Mouse (Mus musculus): ENCODE data around the gene 4930430F08Rik.
"Not testable (repeated sequence)": the region's sequence is repeated elsewhere in the genome, so short reads cannot be mapped to it uniquely, and the experiment has no call there.

Gene 4930430F08Rik

GRCm38 (mm10) chr10:100590323-100590722, at the start of gene 4930430F08Rik, which contains the start of gene 1700017N19Rik:
Gene 4930430F08Rik (minus strand): TSS chr10:100590423.
Gene 1700017N19Rik (plus strand): TSS chr10:100590484.
- no peak for DNase-seq (ENCODE audit: extremely low read depth, low read depth)

GRCm38 (mm10) chr10:100629762-100630438, 39.7 kb upstream of the 4930430F08Rik start:
- peak; percentile 69 for DNase-seq (ENCODE audit: extremely low read depth, low read depth)

GRCm38 (mm10) chr10:100622494-100622893, 32.3 kb upstream of the 4930430F08Rik start:
- no peak for DNase-seq (ENCODE audit: extremely low read depth, low read depth)

- DNase-seq (ENCODE audit: extremely low read depth, low read depth), result no peak
Measured at GRCm38 (mm10) chr10:100620040-100620439, 29.8 kb upstream of the 4930430F08Rik start.

- DNase-seq (ENCODE audit: extremely low read depth, low read depth), result no peak
Measured at GRCm38 (mm10) chr10:100619474-100619873, 29.3 kb upstream of the 4930430F08Rik start.

GRCm38 (mm10) chr10:100617233-100617903, 27.1 kb upstream of the 4930430F08Rik start:
- no peak for DNase-seq (ENCODE audit: extremely low read depth, low read depth)

GRCm38 (mm10) chr10:100604254-100604653, 14.0 kb upstream of the 4930430F08Rik start:
- DNase-seq (ENCODE audit: extremely low read depth, low read depth), result no peak

- no peak for DNase-seq (ENCODE audit: extremely low read depth, low read depth)
Measured at GRCm38 (mm10) chr10:100603511-100603910, 13.3 kb upstream of the 4930430F08Rik start.

GRCm38 (mm10) chr10:100598339-100598738, 8.1 kb upstream of the 4930430F08Rik start:
- DNase-seq (ENCODE audit: extremely low read depth, low read depth), result no peak

GRCm38 (mm10) chr10:100588932-100589388, 1.3 kb downstream of the 4930430F08Rik start:
- peak; percentile 77 for DNase-seq (ENCODE audit: extremely low read depth, low read depth)

- DNase-seq (ENCODE audit: extremely low read depth, low read depth), result peak; percentile 23
Measured at GRCm38 (mm10) chr10:100588524-100588923, 1.7 kb downstream of the 4930430F08Rik start.

GRCm38 (mm10) chr10:100584178-100584577, 6.0 kb downstream of the 4930430F08Rik start:
- DNase-seq (ENCODE audit: extremely low read depth, low read depth), result no peak

- no peak for DNase-seq (ENCODE audit: extremely low read depth, low read depth)
Measured at GRCm38 (mm10) chr10:100575294-100575693, 14.9 kb downstream of the 4930430F08Rik start.

GRCm38 (mm10) chr10:100574505-100575149, 15.6 kb downstream of the 4930430F08Rik start:
- DNase-seq (ENCODE audit: extremely low read depth, low read depth), result peak; percentile 26

- no peak for DNase-seq (ENCODE audit: extremely low read depth, low read depth)
Measured at GRCm38 (mm10) chr10:100571707-100572106, 18.5 kb downstream of the 4930430F08Rik start.

- no peak for DNase-seq (ENCODE audit: extremely low read depth, low read depth)
Measured at GRCm38 (mm10) chr10:100564112-100564511, 26.1 kb downstream of the 4930430F08Rik start.

- not testable (repeated sequence) for DNase-seq (ENCODE audit: extremely low read depth, low read depth)
Measured at GRCm38 (mm10) chr10:100560194-100560883, 29.9 kb downstream of the 4930430F08Rik start.

GRCm38 (mm10) chr10:100556566-100557175, 33.6 kb downstream of the 4930430F08Rik start:
- DNase-seq (ENCODE audit: extremely low read depth, low read depth), result no peak

- no peak for DNase-seq (ENCODE audit: extremely low read depth, low read depth)
Measured at GRCm38 (mm10) chr10:100524499-100525390, 65.5 kb downstream of the 4930430F08Rik start.

- no peak for DNase-seq (ENCODE audit: extremely low read depth, low read depth)
Measured at GRCm38 (mm10) chr10:100522330-100522729, 67.9 kb downstream of the 4930430F08Rik start.
